Mouse (Mus musculus) retina, adult 2 months (tissue): ENCODE results near the gene 2610042L04Rik.
"Not testable (repeated sequence)": the region's sequence is repeated elsewhere in the genome, so short reads cannot be mapped to it uniquely, and the experiment has no call there.

Source experiments
- DNase-seq: peaks from one replicate; pipeline ENCODE4 v3.0.0-alpha.2; 2012; ENCODE audit warnings: low read depth, low spot score

Gene 2610042L04Rik

GRCm38 (mm10) chr14:4334476-4335080 is at the start of gene 2610042L04Rik:
2610042L04Rik (plus strand) TSS chr14:4334763.
- DNase-seq: not testable (repeated sequence)

GRCm38 (mm10) chr14:4316983-4317382 is 17.6 kb upstream of the 2610042L04Rik start, which contains the start of gene Gm3149:
Gm3149 (plus strand) TSS chr14:4317283.
- DNase-seq: not testable (repeated sequence)

GRCm38 (mm10) chr14:4335506-4335905 is 943 bp downstream of the 2610042L04Rik start:
- not testable (repeated sequence) for DNase-seq

GRCm38 (mm10) chr14:4368991-4369390 is 34.4 kb downstream of the 2610042L04Rik start:
- not testable (repeated sequence) for DNase-seq

- DNase-seq: not testable (repeated sequence)
Observed at GRCm38 (mm10) chr14:4369691-4370090, 35.1 kb downstream of the 2610042L04Rik start.

GRCm38 (mm10) chr14:4377871-4378270 is 43.3 kb downstream of the 2610042L04Rik start:
- not testable (repeated sequence) for DNase-seq

- not testable (repeated sequence) for DNase-seq
Observed at GRCm38 (mm10) chr14:4385606-4386005, 51.0 kb downstream of the 2610042L04Rik start.

GRCm38 (mm10) chr14:4392841-4393530 is 58.4 kb downstream of the 2610042L04Rik start:
- DNase-seq: not testable (repeated sequence)

- DNase-seq: not testable (repeated sequence)
Observed at GRCm38 (mm10) chr14:4397226-4397625, 62.7 kb downstream of the 2610042L04Rik start, which contains the start of gene Gm3159. Gm3159 (plus strand) TSS chr14:4397526.

GRCm38 (mm10) chr14:4398624-4399023 is 64.1 kb downstream of the 2610042L04Rik start:
- not testable (repeated sequence) for DNase-seq

GRCm38 (mm10) chr14:4400115-4400789 is 65.7 kb downstream of the 2610042L04Rik start:
- not testable (repeated sequence) for DNase-seq

GRCm38 (mm10) chr14:4401245-4401644 is 66.7 kb downstream of the 2610042L04Rik start:
- DNase-seq: not testable (repeated sequence)

- not testable (repeated sequence) for DNase-seq
Observed at GRCm38 (mm10) chr14:4403840-4404239, 69.3 kb downstream of the 2610042L04Rik start.
